Mouse (Mus musculus) lung, postnatal 4 days (tissue): ENCODE measurements around the gene Yeats2.

Experiments
- DNase-seq, 2 experiments: peaks; one replicate each; pipeline ENCODE4 v3.0.0; 2021

Gene Yeats2

GRCm38 (mm10) chr16:20192043-20192442, 51.2 kb downstream of the Yeats2 start:
- no peak for DNase-seq

- DNase-seq, result peak in 1 of 2 experiments; percentile 36
Measured at GRCm38 (mm10) chr16:20195546-20195945, 54.7 kb downstream of the Yeats2 start.

GRCm38 (mm10) chr16:20196962-20197361, 56.1 kb downstream of the Yeats2 start:
- DNase-seq, result no peak

GRCm38 (mm10) chr16:20199501-20200201, 58.8 kb downstream of the Yeats2 start:
- DNase-seq, result peak in 1 of 2 experiments; percentile 32

GRCm38 (mm10) chr16:20213591-20214226, 72.8 kb downstream of the Yeats2 start:
- peak in 1 of 2 experiments; percentile 58 for DNase-seq

- DNase-seq, result no peak
Measured at GRCm38 (mm10) chr16:20222726-20223125, 81.9 kb downstream of the Yeats2 start.

GRCm38 (mm10) chr16:20226676-20227075, 85.8 kb downstream of the Yeats2 start:
- DNase-seq, result no peak

- DNase-seq, result peak in 1 of 2 experiments; percentile 11
Measured at GRCm38 (mm10) chr16:20227504-20227903, 86.6 kb downstream of the Yeats2 start.

- DNase-seq, result no peak
Measured at GRCm38 (mm10) chr16:20228167-20228566, 87.3 kb downstream of the Yeats2 start.

GRCm38 (mm10) chr16:20234406-20234805, 93.5 kb downstream of the Yeats2 start:
- no peak for DNase-seq

GRCm38 (mm10) chr16:20237426-20237825, 96.6 kb downstream of the Yeats2 start:
- no peak for DNase-seq

- no peak for DNase-seq
Measured at GRCm38 (mm10) chr16:20238646-20239045, 97.8 kb downstream of the Yeats2 start.

GRCm38 (mm10) chr16:20240468-20241414, 99.9 kb downstream of the Yeats2 start, which contains the start of gene Map6d1:
Map6d1 (minus strand) TSS chr16:20241358.
- DNase-seq, result peak; percentile 39 to 56

GRCm38 (mm10) chr16:20247103-20247502, 106.2 kb downstream of the Yeats2 start:
- DNase-seq, result no peak

GRCm38 (mm10) chr16:20248442-20249174, 107.7 kb downstream of the Yeats2 start:
- DNase-seq, result no peak

- no peak for DNase-seq
Measured at GRCm38 (mm10) chr16:20257926-20258325, 117.1 kb downstream of the Yeats2 start.

- DNase-seq, result no peak
Measured at GRCm38 (mm10) chr16:20265089-20265488, 124.2 kb downstream of the Yeats2 start.

GRCm38 (mm10) chr16:20271339-20271738, 130.5 kb downstream of the Yeats2 start:
- no peak for DNase-seq

- no peak for DNase-seq
Measured at GRCm38 (mm10) chr16:20272994-20273393, 132.1 kb downstream of the Yeats2 start.

- DNase-seq, result no peak
Measured at GRCm38 (mm10) chr16:20279395-20279794, 138.5 kb downstream of the Yeats2 start.

GRCm38 (mm10) chr16:20280238-20280637, 139.4 kb downstream of the Yeats2 start:
- no peak for DNase-seq
